Mouse (Mus musculus) CH12.LX (cell line): ENCODE data around the gene Agps. TPM values are rescaled to one million over a fixed set of nuclear protein-coding genes. Genes with fewer than 3 reads are reported as not detected.
A peak's percentile ranks its signal among the peaks of the same experiment; 100 is the strongest.

Experiments used
- DNase-seq: peaks from one replicate; pipeline ENCODE4 v3.0.0-alpha.2; 2013; ENCODE audit errors: extremely low read depth
- H3K27ac ChIP-seq: 2 replicates; pipeline ENCODE4 v1.5.1; 2012; ENCODE audit warnings: low read depth, mild to moderate bottlenecking, control low read depth, moderate library complexity; ENCODE audit not compliant: insufficient read depth
- H3K27me3 ChIP-seq: replicated peaks from 2 replicates; pipeline ENCODE3; 2012; ENCODE audit warnings: inconsistent platforms
- H3K36me3 ChIP-seq, 2 experiments: replicated peaks in 1 of 2; 2 replicates each; pipeline versions ENCODE3 to v1.6.1; 2012; ENCODE audit warnings: inconsistent platforms in 1 of 2, low read length in 1 of 2, mild to moderate bottlenecking in 1 of 2, mixed read lengths in 1 of 2, moderate library complexity in 1 of 2; ENCODE audit not compliant: control insufficient read depth in 1 of 2, insufficient read depth in 1 of 2
- H3K4me1 ChIP-seq, 2 experiments: 2 replicates each; pipeline ENCODE4 v1.6.1; 2012; ENCODE audit warnings: inconsistent platforms in 1 of 2, moderate library complexity in 1 of 2; ENCODE audit not compliant: insufficient read depth in 2 of 2, control insufficient read depth in 1 of 2
- H3K4me2 ChIP-seq: 2 replicates; pipeline ENCODE4 v1.6.1; 2012; ENCODE audit warnings: low read depth, mild to moderate bottlenecking, control low read depth; ENCODE audit not compliant: poor library complexity, insufficient read depth, severe bottlenecking
- H3K4me3 ChIP-seq, 3 experiments: fragments of 150-350 bp in 1 of 3; sonication (generic) in 1 of 3; replicated peaks in 1 of 3; 2 replicates each; pipeline versions ENCODE3 to v1.5.1; 2011 to 2012; ENCODE audit warnings: low read depth in 2 of 3, low read length in 2 of 3, mild to moderate bottlenecking in 2 of 3, moderate library complexity in 2 of 3, control low read depth in 1 of 3, improper control_type of control experiment in 1 of 3, inconsistent platforms in 1 of 3, mixed read lengths in 1 of 3; ENCODE audit not compliant: poor library complexity in 1 of 3
- H3K79me2 ChIP-seq: replicated peaks from 2 replicates; pipeline ENCODE4 v1.6.1; 2012; ENCODE audit warnings: mild to moderate bottlenecking, moderate library complexity; ENCODE audit not compliant: control insufficient read depth, poor library complexity, insufficient read depth, severe bottlenecking; ENCODE audit errors: extremely low read depth
- H3K9ac ChIP-seq: 2 replicates; pipeline ENCODE4 v1.6.1; 2012; ENCODE audit warnings: low read depth, mild to moderate bottlenecking, control low read depth, moderate library complexity; ENCODE audit not compliant: insufficient read depth
- H3K9me3 ChIP-seq: replicated peaks from 2 replicates; pipeline ENCODE3; 2012; ENCODE audit warnings: low read length, inconsistent platforms, mixed read lengths
- CHD1 ChIP-seq: IDR thresholded peaks from 2 replicates; pipeline ENCODE4 v1.6.1; 2012; ENCODE audit warnings: low read depth, low read length, improper control_type of control experiment, inconsistent platforms
- CHD2 ChIP-seq: IDR thresholded peaks from 2 replicates; pipeline ENCODE4 v1.6.1; 2011; ENCODE audit warnings: low read length, improper control_type of control experiment
- CTCF ChIP-seq, 2 experiments: IDR thresholded peaks in 1 of 2; conservative IDR thresholded peaks in 1 of 2; 2 replicates each; pipeline ENCODE4 v1.5.1; 2011 to 2012; ENCODE audit warnings: low read depth in 2 of 2, low read length in 2 of 2, improper control_type of control experiment in 1 of 2, inconsistent platforms in 1 of 2, mild to moderate bottlenecking in 1 of 2, moderate library complexity in 1 of 2
- E2F4 ChIP-seq: IDR thresholded peaks from 2 replicates; pipeline ENCODE4 v1.6.1; 2011; ENCODE audit warnings: low read depth, low read length, improper control_type of control experiment; ENCODE audit not compliant: insufficient replicate concordance
- ELF1 ChIP-seq: IDR thresholded peaks from 2 replicates; pipeline ENCODE4 v1.6.1; 2014; ENCODE audit warnings: low read depth, mild to moderate bottlenecking, inconsistent platforms, low read length, improper control_type of control experiment
- EP300 ChIP-seq: IDR thresholded peaks from 2 replicates; pipeline ENCODE4 v1.6.1; 2011; ENCODE audit warnings: low read length, improper control_type of control experiment
- ETS1 ChIP-seq: conservative IDR thresholded peaks from 2 replicates; pipeline ENCODE4 v1.6.1; 2012; ENCODE audit warnings: low read depth, mild to moderate bottlenecking, inconsistent platforms, low read length, improper control_type of control experiment, moderate library complexity
- GABPA ChIP-seq: IDR thresholded peaks from 2 replicates; pipeline ENCODE4 v1.6.1; 2012; ENCODE audit warnings: low read depth, low read length, improper control_type of control experiment, inconsistent platforms; ENCODE audit not compliant: insufficient replicate concordance
- IRF4 ChIP-seq: IDR thresholded peaks from 2 replicates; pipeline ENCODE4 v1.6.1; 2014; ENCODE audit warnings: low read depth, mild to moderate bottlenecking, inconsistent platforms, low read length, improper control_type of control experiment
- JUN ChIP-seq: IDR thresholded peaks from 2 replicates; pipeline ENCODE4 v1.6.1; 2011; ENCODE audit warnings: low read depth, mild to moderate bottlenecking, low read length, improper control_type of control experiment, moderate library complexity; ENCODE audit not compliant: insufficient read depth
- JUND ChIP-seq: conservative IDR thresholded peaks from 2 replicates; pipeline ENCODE4 v1.6.1; 2011; ENCODE audit warnings: low read depth, low read length, improper control_type of control experiment
- KAT2A ChIP-seq: IDR thresholded peaks from 2 replicates; pipeline ENCODE4 v1.6.1; 2012; ENCODE audit warnings: low read length, improper control_type of control experiment, inconsistent platforms; ENCODE audit not compliant: insufficient replicate concordance
- MAFK ChIP-seq: IDR thresholded peaks from 2 replicates; pipeline ENCODE4 v1.6.1; 2011; ENCODE audit warnings: low read length, improper control_type of control experiment; ENCODE audit not compliant: insufficient replicate concordance
- MAX ChIP-seq: IDR thresholded peaks from 2 replicates; pipeline ENCODE4 v1.6.1; 2011; ENCODE audit warnings: low read length, improper control_type of control experiment
- MEF2A ChIP-seq: IDR thresholded peaks from 2 replicates; pipeline ENCODE4 v1.6.1; 2014; ENCODE audit warnings: low read depth, mild to moderate bottlenecking, inconsistent platforms, low read length, improper control_type of control experiment, borderline replicate concordance
- MXI1 ChIP-seq: IDR thresholded peaks from 2 replicates; pipeline ENCODE4 v1.6.1; 2011; ENCODE audit warnings: mild to moderate bottlenecking, low read depth, low read length, improper control_type of control experiment
- NELFE ChIP-seq: IDR thresholded peaks from 2 replicates; pipeline ENCODE4 v1.6.1; 2011; ENCODE audit warnings: low read depth, low read length, improper control_type of control experiment
- NRF1 ChIP-seq: IDR thresholded peaks from 2 replicates; pipeline ENCODE4 v1.6.1; 2014; ENCODE audit warnings: low read depth, mild to moderate bottlenecking, inconsistent platforms, low read length, improper control_type of control experiment, moderate library complexity
- PAX5 ChIP-seq: IDR thresholded peaks from 2 replicates; pipeline ENCODE4 v1.6.1; 2012; ENCODE audit warnings: low read length, inconsistent platforms, mixed read lengths
- POLR2A ChIP-seq: IDR thresholded peaks from 2 replicates; pipeline ENCODE4 v1.6.1; 2011; ENCODE audit warnings: low read depth, mild to moderate bottlenecking, improper control_type of control experiment, low read length
- POLR2AphosphoS2 ChIP-seq: IDR thresholded peaks from 2 replicates; pipeline ENCODE4 v1.6.1; 2011; ENCODE audit warnings: low read depth, low read length, improper control_type of control experiment
- RAD21 ChIP-seq: IDR thresholded peaks from 2 replicates; pipeline ENCODE4 v1.6.1; 2011; ENCODE audit warnings: low read depth, mild to moderate bottlenecking, low read length, improper control_type of control experiment, moderate library complexity
- RCOR1 ChIP-seq: conservative IDR thresholded peaks from 2 replicates; pipeline ENCODE4 v1.6.1; 2012; ENCODE audit warnings: low read depth, mild to moderate bottlenecking, inconsistent platforms, low read length, improper control_type of control experiment
- SIN3A ChIP-seq: IDR thresholded peaks from 2 replicates; pipeline ENCODE4 v1.6.1; 2012; ENCODE audit warnings: low read length, improper control_type of control experiment, inconsistent platforms
- SMC3 ChIP-seq: IDR thresholded peaks from 2 replicates; pipeline ENCODE4 v1.6.1; 2011; ENCODE audit warnings: low read depth, low read length, improper control_type of control experiment
- TCF12 ChIP-seq: IDR thresholded peaks from 2 replicates; pipeline ENCODE4 v1.6.1; 2014; ENCODE audit warnings: low read depth, mild to moderate bottlenecking, inconsistent platforms, low read length, improper control_type of control experiment
- UBTF ChIP-seq: IDR thresholded peaks from 2 replicates; pipeline ENCODE4 v1.6.1; 2012; ENCODE audit warnings: low read depth, mild to moderate bottlenecking, inconsistent platforms, low read length, improper control_type of control experiment, moderate library complexity
- USF1 ChIP-seq: IDR thresholded peaks from 2 replicates; pipeline ENCODE4 v1.6.1; 2014; ENCODE audit warnings: low read depth, mild to moderate bottlenecking, inconsistent platforms, low read length, improper control_type of control experiment
- USF2 ChIP-seq: conservative IDR thresholded peaks from 2 replicates; pipeline ENCODE4 v1.6.1; 2011; ENCODE audit warnings: low read depth, low read length, improper control_type of control experiment
- ZC3H11A ChIP-seq: IDR thresholded peaks from 2 replicates; pipeline ENCODE4 v1.6.1; 2012; ENCODE audit warnings: low read depth, mild to moderate bottlenecking, inconsistent platforms, low read length, improper control_type of control experiment
- dilution Hi-C: fragments of 300-500 bp; cut with MboI; formaldehyde crosslinking; loops from 2 replicates; pipeline ENCODE4 v1.14.3; 2020; ENCODE audit warnings: low sequenced_read_pairs; ENCODE audit not compliant: extremely low pct_unique_long_range_greater_than_20kb, extremely low pct_ligation_motif_present
- in situ Hi-C: fragments of 300-500 bp; cut with MboI; formaldehyde crosslinking; loops from 3 replicates; pipeline ENCODE4 v1.14.3; 2019; ENCODE audit warnings: low sequenced_read_pairs, low pct_ligation_motif_present, low pct_unique_long_range_greater_than_20kb, mixed read lengths
- polyA plus RNA-seq: library from polyadenylated mRNA; unstranded; fragments of >175 nt; gene quantifications from 2 replicates; pipeline ENCODE4 v1.2.1, GENCODE M21; 2012; ENCODE audit warnings: low read depth; ENCODE audit not compliant: insufficient read length
- total RNA-seq, 2 experiments: library from RNA; depleted of rRNA; stranded (reverse); fragments of 300-350 nt in 1 of 2; fragments of >200 nt in 1 of 2; gene quantifications; 2 replicates each; pipeline ENCODE4 v1.2.3; 2012 to 2014

Gene Agps
- total and polyA plus RNA-seq, 3 experiments = 38.6 to 67.7 (median 49.3) TPM

DNA sequence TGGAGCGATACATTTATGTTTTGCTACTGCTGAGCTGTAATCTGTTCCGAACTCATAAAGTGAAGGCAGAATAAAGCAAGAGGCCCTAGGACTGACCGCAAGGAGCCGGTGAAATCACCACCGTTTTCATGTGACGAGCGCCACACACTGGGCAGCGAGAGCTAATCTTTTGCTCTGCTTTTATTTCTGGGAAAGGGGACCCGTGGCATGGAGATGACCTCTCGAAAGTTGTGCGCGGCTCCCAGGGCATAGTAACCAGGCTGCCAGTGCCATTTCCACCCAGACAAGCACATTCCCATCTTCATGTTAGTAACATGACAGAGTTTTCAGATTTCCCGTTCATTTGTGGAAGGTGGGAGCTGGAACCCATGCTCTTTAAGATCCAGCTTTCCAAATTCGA, 132.5 kb downstream of the Agps start:
- in situ Hi-C loops (loop anchor here (10.0 kb wide), 1 partner anchor 180 kb away; no protein-coding TSS in a partner anchor), dilution Hi-C loops (no loop called here)
- no peaks in the 10 kb centered on the region for H3K79me2 ChIP-seq
- H3K9me3 ChIP-seq = no peaks in the 10 kb centered on the region
- H3K27me3 ChIP-seq = no peaks in the 10 kb centered on the region
- TF ChIP-seq MXI1 (peak; percentile 36), MAX (no peak), SMC3 (peak; percentile 79), RAD21 (peak; percentile 74), POLR2A (no peak), UBTF (no peak), ETS1 (no peak), MAFK (no peak), NELFE (no peak), RCOR1 (no peak), EP300 (no peak), ZC3H11A (0 out of 2 replicates have a peak, but pooled peaks have one; percentile 11), JUN (no peak), IRF4 (0 out of 2 replicates have a peak, but pooled peaks have one; percentile 21), CHD1 (0 out of 2 replicates have a peak, but pooled peaks have one; percentile 69), CTCF (conservative IDR thresholded peaks at IDR 0.05 in 1 of 2, IDR thresholded peaks at IDR 0.05 in 1 of 2; ENCODE audit: low read depth in 2 of 2, low read length in 2 of 2) (peak in 1 of 2 experiments; percentile 87; a peak in 2 of 4 replicates)
- H3K4me1 ChIP-seq = peaks cover 0 to 12% of the 10 kb centered on the region in 2 experiments; a peak in 2 of 4 replicates
- no peak overlapping the region for H3K27ac ChIP-seq
- H3K36me3 ChIP-seq = no peaks in the 10 kb centered on the region
- H3K4me2 ChIP-seq = peak overlapping the region; percentile 87
- DNase-seq = peak; percentile 58
- peak overlapping the region; percentile 21 to 40 (median 30) for H3K4me3 ChIP-seq
- peak overlapping the region; percentile 10 for H3K9ac ChIP-seq

DNA sequence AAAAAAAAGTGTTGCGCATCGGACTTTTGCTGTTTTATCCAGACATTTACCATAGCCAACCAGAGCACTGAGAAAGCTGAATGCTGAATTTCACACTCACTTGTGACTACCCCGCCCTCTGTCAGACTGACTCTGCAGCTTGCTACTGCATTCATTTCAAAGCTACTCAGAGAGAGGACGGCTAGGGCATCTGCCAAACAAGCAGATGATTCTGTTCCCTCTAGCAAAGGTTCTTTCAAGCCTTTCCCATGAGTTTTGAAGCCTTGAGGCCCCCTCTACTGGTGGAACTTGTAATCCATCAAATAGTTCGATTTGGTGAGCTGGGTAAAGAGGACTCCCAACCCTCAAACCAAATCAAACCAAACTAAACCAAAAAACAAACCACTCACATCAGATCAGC, 133.0 kb downstream of the Agps start:
- H3K9ac ChIP-seq = peak overlapping the region; percentile 10; the same call in 1 of the 2 replicates
- no peak for TF ChIP-seq RCOR1
- TF ChIP-seq USF2 = no peak
- TF ChIP-seq MEF2A = peak; percentile 33; the same call in 1 of the 2 replicates
- 0 out of 2 replicates have a peak, but pooled peaks have one; percentile 49 for TF ChIP-seq MXI1
- TF ChIP-seq ETS1 = no peak
- TF ChIP-seq KAT2A = no peak
- TF ChIP-seq CHD2 = no peak
- TF ChIP-seq ZC3H11A = no peak
- no peak for TF ChIP-seq PAX5
- TF ChIP-seq MAX = peak; percentile 58; the same call in 1 of the 2 replicates
- TF ChIP-seq POLR2A = no peak
- TF ChIP-seq ELF1 = no peak
- TF ChIP-seq USF1 = no peak
- no peak for TF ChIP-seq NRF1
- no peak for TF ChIP-seq E2F4
- no peak for TF ChIP-seq GABPA
- TF ChIP-seq IRF4 = peak; percentile 26; the same call in 1 of the 2 replicates
- TF ChIP-seq CHD1 = no peak
- no peak for TF ChIP-seq POLR2AphosphoS2
- TF ChIP-seq JUND = 0 out of 2 replicates have a peak, but pooled peaks have one; percentile 25
- peak; percentile 71; the same call in 1 of the 2 replicates for TF ChIP-seq SIN3A
- TF ChIP-seq RAD21 = peak; percentile 87
- 0 out of 2 replicates have a peak, but pooled peaks have one; percentile 36 for TF ChIP-seq MAFK
- no peak for TF ChIP-seq UBTF
- 0 out of 2 replicates have a peak, but pooled peaks have one; percentile 27 for TF ChIP-seq TCF12

More for the DNA sequence above, 133.0 kb downstream of the Agps start:
- H3K4me1 ChIP-seq = peaks cover 0 to 12% of the 10 kb centered on the region in 2 experiments; a peak in 2 of 4 replicates
- no peaks in the 10 kb centered on the region for H3K27me3 ChIP-seq
- peak overlapping the region; percentile 87 for H3K4me2 ChIP-seq
- H3K4me3 ChIP-seq = peak overlapping the region; percentile 21 to 32 (median 30)
- no peaks in the 10 kb centered on the region for H3K9me3 ChIP-seq
- H3K27ac ChIP-seq = no peak overlapping the region
- in situ Hi-C loops (loop anchor here (10.0 kb wide), 1 partner anchor 180 kb away; no protein-coding TSS in a partner anchor), dilution Hi-C loops (no loop called here)
- no peaks in the 10 kb centered on the region for H3K79me2 ChIP-seq
- DNase-seq = peak; percentile 82
- H3K36me3 ChIP-seq = no peaks in the 10 kb centered on the region
